Mouse (Mus musculus): Measurements from ENCODE around the gene Wasf2.

DNA sequence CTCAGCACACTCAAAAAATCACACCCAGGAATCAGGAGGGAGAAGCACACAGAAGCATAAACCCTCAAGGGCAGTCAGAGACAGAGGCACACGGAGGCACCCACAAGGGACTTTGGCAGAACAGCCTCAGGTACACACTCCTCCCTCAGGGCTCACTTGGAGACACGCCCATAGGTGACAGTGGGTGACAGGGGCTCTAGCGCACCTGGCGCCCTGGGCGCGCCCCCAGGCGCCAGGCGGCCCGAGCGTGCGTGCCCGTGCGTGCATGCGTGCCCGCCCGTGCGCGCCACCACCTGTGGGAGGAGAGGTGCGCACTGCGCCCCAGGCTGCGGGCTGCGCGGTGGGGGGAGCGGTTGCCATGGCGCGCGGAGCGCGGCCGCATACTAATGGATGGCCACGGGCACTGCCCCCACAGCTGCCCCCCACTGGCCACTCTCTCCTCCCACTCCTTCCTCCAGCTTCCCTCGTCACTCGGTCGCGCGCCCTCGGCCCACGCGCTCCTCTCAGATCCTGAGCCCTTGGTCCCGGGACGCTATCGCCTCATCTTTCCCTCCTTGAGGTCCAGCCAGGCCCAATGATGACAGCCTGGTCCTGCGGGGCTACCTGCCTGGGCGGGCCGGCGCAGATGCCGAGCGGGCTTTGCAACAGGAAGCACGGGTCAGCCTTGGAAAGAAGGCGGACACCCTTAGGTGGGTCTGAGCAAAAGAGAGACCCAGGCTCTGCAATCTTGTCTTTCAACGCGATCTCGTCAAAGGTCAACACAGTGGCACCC, 45.1 kb upstream of the Wasf2 start:
- TF ChIP-seq CTCF (IDR thresholded peaks at IDR 0.05; ENCODE audit: borderline replicate concordance, control insufficient read depth, extremely low read depth, insufficient read depth, low read length, poor library complexity), result peak; percentile 44; the same call in 1 of the 2 replicates
- peak; percentile 91 for TF ChIP-seq POLR2A (IDR thresholded peaks at IDR 0.05; ENCODE audit: control insufficient read depth, extremely low read depth, insufficient read depth, low read length, poor library complexity)

All from thymus, adult 2 months (tissue).